Mouse (Mus musculus) intestine, embryonic 16.5 days (tissue): ENCODE data around the gene Ddit4. TPM values are rescaled to one million over a fixed set of nuclear protein-coding genes. Genes with fewer than 3 reads are reported as not detected.

Experiments
- ATAC-seq: fragments of 200-750 bp; cut with Nextera tagmentation; 2 replicates; pipeline ENCODE4 v1.8.0; 2017; ENCODE audit warnings: moderate TSS enrichment, moderate library complexity
- H3K27ac ChIP-seq: fragments of 300-500 bp; sonication (generic); 2 replicates; pipeline ENCODE4 v1.5.1; 2014; ENCODE audit warnings: mild to moderate bottlenecking, low read length
- H3K27me3 ChIP-seq: fragments of 300-500 bp; sonication (generic); replicated peaks from 2 replicates; pipeline ENCODE4 v1.6.1; 2014; ENCODE audit warnings: low read length, control low read depth, mixed read lengths; ENCODE audit not compliant: control insufficient read depth, insufficient read depth
- H3K36me3 ChIP-seq: fragments of 300-500 bp; sonication (generic); 2 replicates; pipeline ENCODE4 v1.6.1; 2014; ENCODE audit warnings: low read length, control low read depth; ENCODE audit not compliant: control insufficient read depth, insufficient read depth
- H3K4me1 ChIP-seq: fragments of 300-500 bp; sonication (generic); 2 replicates; pipeline ENCODE4 v1.6.1; 2014; ENCODE audit warnings: low read length, control low read depth, mixed read lengths; ENCODE audit not compliant: control insufficient read depth, insufficient read depth
- H3K4me2 ChIP-seq: fragments of 300-500 bp; sonication (generic); 2 replicates; pipeline ENCODE4 v1.6.1; 2014; ENCODE audit warnings: low read depth, low read length, control low read depth
- H3K4me3 ChIP-seq: fragments of 300-500 bp; sonication (generic); 2 replicates; pipeline ENCODE4 v1.5.1; 2014; ENCODE audit warnings: mild to moderate bottlenecking, low read length
- H3K9ac ChIP-seq: fragments of 300-500 bp; sonication (generic); 2 replicates; pipeline ENCODE4 v1.6.1; 2014; ENCODE audit warnings: low read depth, low read length
- H3K9me3 ChIP-seq: fragments of 300-500 bp; sonication (generic); 2 replicates; pipeline ENCODE4 v1.6.1; 2016; ENCODE audit warnings: low read length, control low read depth; ENCODE audit not compliant: control insufficient read depth
- WGBS: fragments of 180-500 bp; shearing (Covaris S2); extraction: QIAGEN DNeasy Blood & Tissue Kit; methylation state at CpG from one replicate; pipeline ENCODE4 v1.1.7; 2014; 5-methylcytosine and 5-hydroxymethylcytosine counted together
- polyA plus RNA-seq: library from polyadenylated mRNA; unstranded; fragments of >200 nt; fragmentation: Nextera tagmentation; extraction: Ambion mirVana; gene quantifications from 2 replicates; pipeline ENCODE4 v1.2.1, GENCODE M21; 2015

Gene Ddit4
- polyA plus RNA-seq, 1 experiment from 2014 or later, result 33.1 TPM

DNA sequence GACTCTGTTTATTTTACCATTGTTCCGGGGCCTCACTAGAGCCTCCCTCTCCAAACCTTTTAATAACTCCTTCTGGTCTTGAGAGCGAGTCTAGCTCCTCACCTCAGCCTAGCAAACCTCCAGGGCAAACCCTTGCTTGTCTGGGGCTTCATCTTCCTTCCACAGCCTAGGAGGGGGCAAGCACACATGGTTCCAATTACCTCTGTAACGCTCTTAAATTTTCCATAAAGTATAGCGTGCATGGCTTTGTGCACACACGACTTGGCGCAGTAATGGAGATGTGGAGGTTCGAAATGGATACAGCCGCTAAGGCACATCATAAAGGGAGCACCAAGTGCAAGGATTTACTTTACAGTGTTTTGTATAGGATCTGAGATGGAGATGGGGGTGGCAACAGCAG lies 14.2 kb upstream of the Ddit4 start:
- Histone ChIP-seq H3K9ac (no peak overlapping the region), H3K27me3 (no peaks in the 10 kb centered on the region), H3K27ac (no peak overlapping the region; the same call in 1 of the 2 replicates), H3K36me3 (no peaks in the 10 kb centered on the region), H3K9me3 (no peaks in the 10 kb centered on the region), H3K4me1 (peaks cover 36% of the 10 kb centered on the region), H3K4me2 (no peak overlapping the region), H3K4me3 (no peak overlapping the region)
- 73% methylated on average over 8 of the region's 8 CpGs for WGBS
- ATAC-seq, result no peak

DNA sequence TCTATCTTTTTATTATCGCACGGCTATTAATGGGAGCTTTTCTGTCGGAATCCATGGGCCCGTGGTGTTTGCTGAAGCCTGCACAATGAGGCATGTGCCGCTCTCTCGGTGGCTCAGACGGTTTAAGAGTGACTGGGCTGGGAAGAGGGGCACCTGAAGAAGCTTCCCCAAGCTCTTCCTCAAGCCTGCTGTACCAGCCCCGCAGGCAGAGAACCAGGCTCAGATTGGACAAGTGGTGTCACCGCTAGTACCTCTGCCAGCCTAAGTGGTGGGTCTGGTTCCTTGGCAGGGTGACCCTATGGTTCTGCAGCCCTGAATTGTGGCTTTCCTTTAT lies 13.7 kb upstream of the Ddit4 start:
- Histone ChIP-seq H3K36me3 (no peaks in the 10 kb centered on the region), H3K27me3 (no peaks in the 10 kb centered on the region), H3K4me1 (peaks cover 31% of the 10 kb centered on the region), H3K4me3 (no peak overlapping the region), H3K9me3 (no peaks in the 10 kb centered on the region), H3K9ac (peak overlapping the region; percentile 41), H3K27ac (peak overlapping the region; percentile 56), H3K4me2 (no peak overlapping the region; the same call in 1 of the 2 replicates)
- no peak for ATAC-seq
- 27% methylated on average over 9 of the region's 9 CpGs for WGBS

DNA sequence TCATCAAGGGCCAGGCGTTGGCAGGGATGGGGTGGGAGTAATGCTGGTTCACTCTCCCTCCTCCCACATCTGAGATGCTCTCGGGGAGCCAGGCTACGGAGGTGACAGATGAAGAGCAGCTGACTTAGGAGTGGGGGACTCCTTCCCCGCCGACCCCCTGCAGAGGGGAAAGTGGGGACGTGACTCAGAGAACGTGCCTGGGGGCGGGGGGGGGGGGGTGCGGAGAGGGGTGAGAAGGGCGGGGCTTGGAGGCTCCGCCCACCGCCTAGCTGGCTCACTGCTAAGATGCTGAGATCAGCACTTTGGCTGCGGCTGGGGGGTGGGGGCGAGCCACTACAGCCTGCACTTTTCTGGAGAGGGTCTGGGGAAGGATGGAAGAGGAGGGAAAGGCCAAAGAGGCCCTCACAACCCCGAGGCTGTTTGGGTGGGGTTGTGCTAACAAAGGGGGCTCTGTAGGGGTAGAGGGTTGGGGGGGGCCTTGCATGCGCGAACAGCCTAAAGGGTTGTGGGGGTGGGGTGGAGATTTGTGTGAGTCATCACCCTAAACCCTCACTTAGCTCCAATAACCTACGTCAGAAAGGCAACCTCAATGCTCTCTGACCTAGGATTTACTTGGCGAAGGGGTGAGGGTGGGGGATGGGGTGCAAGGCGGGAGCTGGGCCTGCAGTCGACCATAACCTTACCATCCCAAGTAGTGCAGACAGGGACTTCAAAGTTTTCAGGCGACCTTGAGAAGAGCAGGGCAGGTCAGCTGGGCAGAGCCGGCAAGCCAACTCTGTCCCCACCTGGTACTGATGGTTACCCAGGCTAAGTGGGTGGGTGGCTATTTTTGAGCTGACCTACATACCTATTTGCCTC lies 13.1 kb upstream of the Ddit4 start:
- peak; percentile 62 for ATAC-seq
- H3K36me3 ChIP-seq, result no peaks in the 10 kb centered on the region
- H3K4me2 ChIP-seq, result peak overlapping the region; percentile 42
- H3K4me3 ChIP-seq, result no peak overlapping the region
- H3K4me1 ChIP-seq, result peaks cover 25% of the 10 kb centered on the region
- peak overlapping the region; percentile 56 for H3K27ac ChIP-seq
- no peaks in the 10 kb centered on the region for H3K9me3 ChIP-seq
- 11% methylated on average over 18 of the region's 23 CpGs for WGBS
- peak overlapping the region; percentile 41 for H3K9ac ChIP-seq
- no peaks in the 10 kb centered on the region for H3K27me3 ChIP-seq

DNA sequence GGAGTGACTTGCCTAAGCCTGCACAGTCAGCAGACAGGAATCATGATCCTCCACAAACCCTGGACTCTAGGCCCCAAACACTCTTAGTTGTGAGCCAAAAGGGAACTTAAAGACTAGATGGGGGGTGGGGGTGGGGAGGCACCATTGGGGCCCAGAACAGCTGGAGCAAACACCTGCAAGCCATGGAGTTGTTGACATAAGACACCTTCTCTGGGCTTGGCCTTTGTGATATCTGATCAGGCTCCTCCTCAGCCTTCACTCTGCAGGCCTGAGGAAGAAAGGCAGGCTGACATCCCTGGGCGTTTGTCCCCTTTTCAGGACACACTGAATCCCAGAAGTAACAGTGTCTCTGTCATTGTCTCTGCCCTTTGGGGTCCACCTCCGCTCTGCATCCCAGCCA lies 12.0 kb upstream of the Ddit4 start:
- ATAC-seq, result peak; percentile 34
- no peaks in the 10 kb centered on the region for H3K9me3 ChIP-seq
- H3K4me2 ChIP-seq, result no peak overlapping the region
- WGBS, result 67% methylated on average over 2 of the region's 2 CpGs
- no peak overlapping the region for H3K9ac ChIP-seq
- H3K4me1 ChIP-seq, result peaks cover 25% of the 10 kb centered on the region
- H3K27me3 ChIP-seq, result no peaks in the 10 kb centered on the region
- no peak overlapping the region for H3K4me3 ChIP-seq
- H3K27ac ChIP-seq, result peak overlapping the region; percentile 20
- H3K36me3 ChIP-seq, result no peaks in the 10 kb centered on the region

DNA sequence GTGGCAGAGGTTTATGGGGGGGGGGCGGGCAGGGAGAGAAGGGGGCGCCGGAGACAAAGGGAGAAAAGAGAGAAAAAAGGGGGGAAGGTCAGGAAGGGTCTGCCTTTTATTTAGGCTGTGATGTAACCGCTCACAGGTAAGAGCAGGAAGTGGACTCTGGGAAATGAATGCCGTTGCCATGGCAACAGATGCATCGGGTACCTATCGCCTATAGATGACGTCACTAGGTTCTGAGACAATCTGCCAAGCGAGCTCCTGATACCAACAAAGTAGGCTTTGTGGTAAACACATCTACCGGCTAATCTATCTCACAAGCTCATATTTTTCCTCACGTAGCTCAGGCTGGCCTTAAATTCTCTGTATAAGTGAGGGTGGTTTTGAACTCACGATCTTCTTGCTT lies 7.9 kb upstream of the Ddit4 start:
- WGBS, result 76% methylated on average over 12 of the region's 12 CpGs
- Histone ChIP-seq H3K4me2 (no peak overlapping the region), H3K9ac (no peak overlapping the region), H3K36me3 (no peaks in the 10 kb centered on the region), H3K27me3 (no peaks in the 10 kb centered on the region), H3K4me3 (no peak overlapping the region), H3K27ac (no peak overlapping the region), H3K4me1 (peaks cover 20% of the 10 kb centered on the region), H3K9me3 (no peaks in the 10 kb centered on the region)
- no peak for ATAC-seq

DNA sequence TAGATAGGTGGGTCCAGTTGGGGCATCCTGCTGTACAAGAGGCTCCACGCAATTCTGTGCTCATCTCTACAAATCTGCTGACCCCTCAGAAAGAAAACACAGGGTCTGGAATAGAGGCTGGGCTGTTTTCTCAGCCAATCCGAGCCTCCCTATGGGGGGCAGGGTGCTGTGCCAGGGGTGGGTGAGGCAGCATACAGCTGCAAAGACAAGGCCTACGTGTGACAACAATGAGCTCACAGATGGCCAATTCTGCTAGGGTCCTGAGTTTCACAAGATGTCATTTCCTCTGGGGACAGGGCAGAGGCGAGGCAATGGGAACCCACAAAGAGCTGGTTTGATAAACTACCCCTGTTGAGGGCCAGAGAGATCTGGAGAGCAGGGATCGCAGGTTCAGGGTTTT lies 6.8 kb upstream of the Ddit4 start:
- 54% methylated on average over 5 of the region's 5 CpGs for WGBS
- Histone ChIP-seq H3K36me3 (no peaks in the 10 kb centered on the region), H3K9ac (no peak overlapping the region), H3K27me3 (no peaks in the 10 kb centered on the region), H3K4me2 (no peak overlapping the region), H3K4me1 (peaks cover 14% of the 10 kb centered on the region), H3K27ac (no peak overlapping the region), H3K4me3 (no peak overlapping the region), H3K9me3 (no peaks in the 10 kb centered on the region)
- ATAC-seq, result no peak

DNA sequence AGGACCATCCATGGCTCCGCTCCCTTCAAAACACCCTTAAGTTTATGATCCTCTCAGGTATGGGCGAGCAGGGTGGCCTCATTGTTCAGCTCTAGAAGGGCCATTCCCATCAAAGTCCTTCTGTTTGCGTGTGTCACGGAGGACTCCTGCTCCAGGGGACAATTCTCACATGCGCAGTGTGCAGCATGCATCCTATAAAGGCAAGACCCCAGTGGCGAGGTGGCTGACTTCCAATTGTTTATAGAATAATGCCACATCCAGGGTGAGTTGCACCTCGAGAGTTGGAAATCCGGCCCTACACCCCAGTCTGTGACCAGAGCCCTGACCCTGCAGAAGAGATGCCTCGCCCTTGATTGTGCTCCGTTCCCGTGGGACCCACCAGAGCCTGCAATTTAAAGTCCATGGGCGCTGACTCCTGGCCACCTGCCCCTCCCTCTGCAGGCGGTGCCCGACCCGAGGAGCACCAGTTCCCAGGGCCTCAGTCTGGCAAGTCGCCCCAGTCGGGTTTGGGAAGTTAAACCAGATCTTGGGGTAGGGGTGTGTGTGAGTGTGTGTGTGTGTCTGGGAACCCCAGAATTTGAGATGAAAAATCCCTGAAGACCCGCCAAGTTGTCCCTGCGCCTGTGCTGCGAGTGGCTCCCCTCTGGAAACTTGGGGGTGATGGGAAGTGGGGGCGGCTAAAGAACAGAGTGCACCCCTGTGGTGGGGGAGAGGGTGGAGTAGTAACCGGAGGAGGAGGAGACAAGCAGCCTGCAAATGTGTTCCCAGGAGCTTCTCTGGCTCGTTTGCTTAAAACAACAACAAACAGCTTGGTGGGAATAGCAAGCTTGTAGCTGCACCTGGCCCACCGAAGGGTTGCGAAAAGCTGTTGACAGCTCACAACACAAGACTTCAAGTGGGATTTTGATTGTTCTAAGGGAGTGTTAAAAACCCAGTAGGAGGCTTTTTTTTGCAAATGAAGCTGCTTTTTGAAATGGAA lies 5.8 kb upstream of the Ddit4 start:
- Histone ChIP-seq H3K4me1 (peaks cover 18% of the 10 kb centered on the region), H3K9me3 (no peaks in the 10 kb centered on the region), H3K36me3 (no peaks in the 10 kb centered on the region), H3K4me3 (no peak overlapping the region), H3K27ac (no peak overlapping the region), H3K27me3 (no peaks in the 10 kb centered on the region), H3K9ac (peak overlapping the region; percentile 39; the same call in 1 of the 2 replicates), H3K4me2 (no peak overlapping the region)
- WGBS, result 27% methylated on average over 25 of the region's 25 CpGs
- no peak for ATAC-seq

DNA sequence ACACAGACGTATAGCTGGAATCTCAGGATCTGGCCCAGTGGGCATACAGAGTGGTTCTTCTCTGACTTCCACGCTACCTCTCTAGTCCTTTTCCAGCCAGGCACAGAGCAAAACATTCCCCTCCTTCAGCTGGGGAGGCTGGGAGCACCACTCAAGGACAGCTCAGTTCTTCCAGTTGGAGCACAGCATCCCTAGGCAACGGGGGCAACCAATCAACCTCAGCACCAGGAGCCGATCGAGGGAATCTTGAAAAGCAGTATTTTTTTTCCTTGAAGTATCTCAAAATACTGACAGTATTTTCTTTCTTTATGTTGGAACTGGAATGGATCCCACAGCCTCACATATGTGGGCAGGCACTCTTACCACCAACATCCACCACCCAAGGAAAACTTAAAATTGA lies 5.0 kb upstream of the Ddit4 start:
- no peak for ATAC-seq
- 69% methylated on average over 5 of the region's 5 CpGs for WGBS

DNA sequence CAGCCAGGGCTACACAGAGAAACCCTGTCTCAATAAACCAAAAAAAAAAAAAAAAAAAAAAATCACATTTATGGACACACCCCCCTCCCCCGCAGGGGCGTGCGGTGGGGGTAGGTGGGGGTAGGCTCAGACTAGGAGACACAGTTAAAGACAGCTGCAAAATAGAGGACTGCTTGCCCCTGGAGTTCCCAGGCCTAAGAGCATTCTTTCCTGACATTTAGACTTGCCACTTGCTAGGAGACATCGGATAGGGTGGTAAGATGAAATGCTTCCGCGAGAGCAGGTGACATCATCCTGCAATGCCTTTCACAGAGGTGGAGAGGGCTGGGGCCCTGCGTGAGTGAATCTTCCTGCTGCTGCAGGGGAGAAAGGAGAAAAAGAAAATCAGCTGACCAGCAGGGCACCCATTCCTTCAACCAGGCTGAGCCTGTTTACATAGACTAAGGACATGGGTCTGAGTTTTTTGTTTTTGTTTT lies 2.0 kb upstream of the Ddit4 start:
- no peak overlapping the region for H3K9ac ChIP-seq
- no peaks in the 10 kb centered on the region for H3K36me3 ChIP-seq
- no peak for ATAC-seq
- 28% methylated on average over 7 of the region's 7 CpGs for WGBS
- no peaks in the 10 kb centered on the region for H3K27me3 ChIP-seq
- H3K4me1 ChIP-seq, result peaks cover 38% of the 10 kb centered on the region
- no peak overlapping the region for H3K4me2 ChIP-seq
- H3K9me3 ChIP-seq, result no peaks in the 10 kb centered on the region
- no peak overlapping the region for H3K27ac ChIP-seq
- H3K4me3 ChIP-seq, result no peak overlapping the region

More for the DNA sequence above, 5.0 kb upstream of the Ddit4 start:
- peaks cover 21% of the 10 kb centered on the region for H3K4me1 ChIP-seq
- no peaks in the 10 kb centered on the region for H3K27me3 ChIP-seq
- no peak overlapping the region for H3K4me3 ChIP-seq
- no peak overlapping the region for H3K27ac ChIP-seq
- H3K36me3 ChIP-seq, result no peaks in the 10 kb centered on the region
- no peak overlapping the region for H3K4me2 ChIP-seq
- H3K9me3 ChIP-seq, result no peaks in the 10 kb centered on the region
- no peak overlapping the region for H3K9ac ChIP-seq
